Mouse (Mus musculus): ENCODE measurements at regions not wholly inside any gene's neighbourhood (a gene's known extent, or its start where the extent isn't known, plus 50 kb on each side); places are given as distances from the start of the nearest gene placed in this dataset.

- no peak for DNase-seq (ENCODE audit: low spot score in 2 of 2)
Observed at GRCm38 (mm10) chr14:72219523-72219922, 272.1 kb downstream of the Gm9195 start.

- no peak for DNase-seq (ENCODE audit: low spot score in 2 of 2)
Observed at GRCm38 (mm10) chr14:72200307-72200706, 291.3 kb downstream of the Gm9195 start.

- DNase-seq (ENCODE audit: low spot score in 2 of 2), result no peak
Observed at GRCm38 (mm10) chr14:72199900-72200299, 291.7 kb downstream of the Gm9195 start.

- DNase-seq (ENCODE audit: low spot score in 2 of 2), result no peak
Observed at GRCm38 (mm10) chr14:72197972-72198371, 293.7 kb downstream of the Gm9195 start.

GRCm38 (mm10) chr14:72187329-72187984 is 304.2 kb downstream of the Gm9195 start:
- no peak for DNase-seq (ENCODE audit: low spot score in 2 of 2)

GRCm38 (mm10) chr14:72175751-72176150 is 315.9 kb downstream of the Gm9195 start:
- DNase-seq (ENCODE audit: low spot score in 2 of 2), result no peak

- no peak for DNase-seq (ENCODE audit: low spot score in 2 of 2)
Observed at GRCm38 (mm10) chr14:72172549-72173405, 318.9 kb downstream of the Gm9195 start.

- DNase-seq (ENCODE audit: low spot score in 2 of 2), result no peak
Observed at GRCm38 (mm10) chr14:72171777-72172176, 319.9 kb downstream of the Gm9195 start.

- DNase-seq (ENCODE audit: low spot score in 2 of 2), result no peak
Observed at GRCm38 (mm10) chr14:72158537-72159323, 332.9 kb downstream of the Gm9195 start.

- no peak for DNase-seq (ENCODE audit: low spot score in 2 of 2)
Observed at GRCm38 (mm10) chr14:72155197-72155907, 336.3 kb downstream of the Gm9195 start.

- no peak for DNase-seq (ENCODE audit: low spot score in 2 of 2)
Observed at GRCm38 (mm10) chr14:72151676-72152075, 340.0 kb downstream of the Gm9195 start.

GRCm38 (mm10) chr14:72149463-72149862 is 342.2 kb downstream of the Gm9195 start:
- DNase-seq (ENCODE audit: low spot score in 2 of 2), result no peak

- DNase-seq (ENCODE audit: low spot score in 2 of 2), result no peak
Observed at GRCm38 (mm10) chr14:72148886-72149285, 342.8 kb downstream of the Gm9195 start.

- DNase-seq (ENCODE audit: low spot score in 2 of 2), result no peak
Observed at GRCm38 (mm10) chr14:72146381-72146780, 345.3 kb downstream of the Gm9195 start.

GRCm38 (mm10) chr14:72142883-72143487 is 348.7 kb downstream of the Gm9195 start:
- no peak for DNase-seq (ENCODE audit: low spot score in 2 of 2)

GRCm38 (mm10) chr14:72141136-72141535 is 350.5 kb downstream of the Gm9195 start:
- no peak for DNase-seq (ENCODE audit: low spot score in 2 of 2)

GRCm38 (mm10) chr14:72130149-72130548 is 361.5 kb downstream of the Gm9195 start:
- DNase-seq (ENCODE audit: low spot score in 2 of 2), result no peak

GRCm38 (mm10) chr14:72121786-72122185 is 369.9 kb downstream of the Gm9195 start:
- no peak for DNase-seq (ENCODE audit: low spot score in 2 of 2)

- DNase-seq (ENCODE audit: low spot score in 2 of 2), result no peak
Observed at GRCm38 (mm10) chr14:72121006-72121405, 370.6 kb downstream of the Gm9195 start.

- DNase-seq (ENCODE audit: low spot score in 2 of 2), result no peak
Observed at GRCm38 (mm10) chr14:72116842-72117241, 374.8 kb downstream of the Gm9195 start.

- DNase-seq (ENCODE audit: low spot score in 2 of 2), result no peak
Observed at GRCm38 (mm10) chr14:72113377-72113993, 378.2 kb downstream of the Gm9195 start.
